Mouse (Mus musculus) heart, adult 2 months (tissue): ENCODE measurements around the gene Nags. TPM values are rescaled to one million over a fixed set of nuclear protein-coding genes. Genes with fewer than 3 reads are reported as not detected.

Source experiments
- DNase-seq, 2 experiments: peaks; one replicate each; pipeline ENCODE4 v3.0.0; 2021
- H3K27ac ChIP-seq: fragments of 200-600 bp; 2 replicates; pipeline ENCODE4 v1.8.1; 2022
- H3K27me3 ChIP-seq: fragments of 200-500 bp; 2 replicates; pipeline ENCODE4 v1.6.1; 2012; ENCODE audit warnings: mild to moderate bottlenecking, low read length, inconsistent platforms, mixed read lengths; ENCODE audit not compliant: control insufficient read depth, insufficient read depth
- H3K36me3 ChIP-seq: fragments of 200-500 bp; 2 replicates; pipeline ENCODE4 v1.6.1; 2012; ENCODE audit warnings: low read length, inconsistent platforms; ENCODE audit not compliant: control insufficient read depth, insufficient read depth
- H3K4me1 ChIP-seq: fragments of 200-500 bp; 2 replicates; pipeline ENCODE4 v1.6.1; 2011; ENCODE audit warnings: low read length; ENCODE audit not compliant: control insufficient read depth, insufficient read depth
- H3K4me3 ChIP-seq: fragments of 200-600 bp; 2 replicates; pipeline ENCODE4 v1.8.1; 2022
- H3K79me2 ChIP-seq: fragments of 200-500 bp; replicated peaks from 2 replicates; pipeline ENCODE4 v1.6.1; 2012; ENCODE audit warnings: mild to moderate bottlenecking, inconsistent platforms, low read length, moderate library complexity, mixed read lengths; ENCODE audit not compliant: control insufficient read depth, insufficient read depth
- H3K9ac ChIP-seq: fragments of 200-500 bp; 2 replicates; pipeline ENCODE4 v1.6.1; 2012; ENCODE audit warnings: low read depth, mild to moderate bottlenecking, control low read depth, inconsistent platforms, low read length, mixed read lengths
- CTCF ChIP-seq: fragments of 200-600 bp; IDR thresholded peaks from 2 replicates; pipeline ENCODE4 v1.8.1; 2022; ENCODE audit warnings: antibody characterized with exemption, mild to moderate bottlenecking, moderate library complexity
- EP300 ChIP-seq: fragments of 200-500 bp; IDR thresholded peaks from 2 replicates; pipeline ENCODE4 v1.6.1; 2011; ENCODE audit warnings: low read depth, low read length, control low read depth; ENCODE audit not compliant: insufficient read depth
- POLR2A ChIP-seq: fragments of 200-500 bp; IDR thresholded peaks from 2 replicates; pipeline ENCODE4 v1.6.1; 2011; ENCODE audit warnings: mild to moderate bottlenecking, low read depth, low read length, control low read depth; ENCODE audit not compliant: insufficient read depth
- WGBS: fragments of 180-500 bp; shearing (Covaris S2); methylation state at CpG from one replicate; pipeline ENCODE4 v1.1.7; 2018; 5-methylcytosine and 5-hydroxymethylcytosine counted together
- intact Hi-C: fragments of 180-260 bp; cut with DNase I; formaldehyde crosslinking; loops from one replicate; pipeline ENCODE4 v1.15.1; 2025
- long read RNA-seq: library from polyadenylated mRNA; stranded (forward); transcript quantifications from one replicate; pipeline ENCODE4 v2.0.0, GENCODE M21; 2021
- polyA plus RNA-seq: library from polyadenylated mRNA; depleted of rRNA; stranded (reverse); fragments of >200 nt; gene quantifications from 2 replicates; pipeline ENCODE4 v1.2.3, GENCODE M21; 2012; rRNA removed
- total RNA-seq, 2 experiments: library from RNA; stranded (reverse); gene quantifications; 2 replicates each; pipeline ENCODE4 v1.2.3; 2021

The Nags gene
- total RNA-seq = not detected
- 0.06 and 0.12 TPM in 2 replicates for polyA plus RNA-seq
- long read RNA-seq = 0 reads

DNA sequence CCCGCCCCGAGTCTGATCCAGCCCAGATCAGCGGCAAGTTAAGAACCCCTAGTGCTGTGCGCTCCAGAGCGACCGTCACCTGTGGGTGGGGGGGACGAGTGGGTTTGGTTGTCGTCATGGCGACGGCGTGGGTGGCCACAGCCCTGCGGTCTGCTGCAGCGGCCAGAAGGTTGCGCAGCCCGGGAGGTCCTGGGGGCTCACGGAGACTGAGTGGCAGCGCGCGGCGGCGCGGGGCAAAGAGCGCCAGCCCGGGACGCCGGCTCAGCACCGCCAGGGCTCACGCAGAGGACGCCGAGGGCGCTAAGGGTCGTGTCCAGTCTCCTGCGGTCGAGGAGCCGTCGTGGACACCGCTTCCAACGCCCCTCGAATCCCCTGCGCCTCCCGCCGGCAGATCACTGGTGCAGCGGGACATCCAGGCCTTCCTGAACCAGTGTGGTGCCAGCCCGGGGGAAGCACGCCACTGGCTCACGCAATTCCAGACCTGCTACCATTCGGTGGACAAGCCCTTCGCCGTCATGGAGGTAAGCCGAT, at the start of gene Nags:
TSS of gene Nags (plus strand) at position 43 of the 531 bp plus-strand sequence.
- Histone ChIP-seq H3K27me3 (peaks cover 21% of the 10 kb centered on the region), H3K4me1 (no peaks in the 10 kb centered on the region), H3K79me2 (no peaks in the 10 kb centered on the region), H3K9ac (peak within 1 kb of the TSS; percentile 9; the same call in 1 of the 2 replicates), H3K36me3 (no peaks in the 10 kb centered on the region), H3K27ac (no peak within 1 kb of the TSS), H3K4me3 (peak within 1 kb of the TSS; percentile 14; the same call in 1 of the 2 replicates)
- no peak for DNase-seq
- WGBS = 4% methylated on average over 50 of the region's 50 CpGs
- TF ChIP-seq CTCF (no peak), EP300 (no peak), POLR2A (no peak)
- intact Hi-C loops = no loop called here

DNA sequence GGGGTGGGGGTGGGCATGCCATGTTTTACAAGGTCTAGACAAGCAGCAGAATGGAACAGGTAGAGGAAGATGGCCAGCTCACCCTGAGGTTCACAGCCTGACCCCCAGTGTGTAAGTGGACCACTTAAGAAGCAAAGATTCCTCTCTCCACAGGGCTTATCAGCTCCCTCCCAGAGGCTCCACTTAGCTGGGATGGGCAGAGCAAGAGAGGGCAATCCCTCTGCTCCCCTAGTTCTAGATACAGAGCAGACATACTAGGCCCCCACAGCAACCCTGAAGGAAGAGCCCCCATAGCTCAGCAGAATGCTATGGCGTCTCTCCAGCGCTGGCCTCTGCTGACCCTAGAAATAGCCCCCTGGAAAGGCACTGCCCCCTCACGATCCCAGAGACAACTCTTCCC, 49.6 kb upstream of the Nags start:
- Histone ChIP-seq H3K27ac (no peak overlapping the region), H3K79me2 (no peaks in the 10 kb centered on the region), H3K9ac (no peak overlapping the region), H3K4me3 (no peak overlapping the region), H3K36me3 (no peaks in the 10 kb centered on the region), H3K27me3 (no peaks in the 10 kb centered on the region), H3K4me1 (no peaks in the 10 kb centered on the region)
- intact Hi-C loops = loop anchor here (2.0 kb wide), 1 partner anchor 35 kb away; no protein-coding TSS in a partner anchor
- 77% methylated on average over 3 of the region's 3 CpGs for WGBS
- DNase-seq = no peak
- TF ChIP-seq CTCF = no peak
- no peak for TF ChIP-seq POLR2A
- TF ChIP-seq EP300 = no peak

DNA sequence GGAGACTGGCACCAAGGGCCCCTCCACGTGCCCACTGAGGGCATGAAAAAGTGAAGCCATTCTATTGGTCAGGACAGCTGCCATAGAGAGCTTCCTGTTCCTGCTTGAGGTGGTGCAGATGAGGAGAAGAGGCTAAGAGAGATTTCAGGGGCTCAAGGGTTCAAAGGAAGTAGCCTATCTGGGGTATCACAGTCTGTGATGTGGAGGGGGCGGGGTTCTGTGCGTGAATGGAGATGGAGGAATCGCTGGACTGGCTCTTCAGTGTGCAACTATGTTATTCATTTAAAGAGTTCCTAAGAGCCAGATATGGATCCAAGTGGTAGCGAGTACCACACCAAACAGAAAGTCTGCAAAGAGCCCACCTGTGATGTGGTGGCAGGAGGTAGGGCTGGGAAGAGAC, 48.9 kb upstream of the Nags start:
- intact Hi-C loops = loop anchor here (2.0 kb wide), 1 partner anchor 36 kb away; no protein-coding TSS in a partner anchor
- no peak overlapping the region for H3K27ac ChIP-seq
- no peak overlapping the region for H3K4me3 ChIP-seq
- H3K9ac ChIP-seq = no peak overlapping the region
- DNase-seq = no peak
- no peaks in the 10 kb centered on the region for H3K4me1 ChIP-seq
- H3K79me2 ChIP-seq = no peaks in the 10 kb centered on the region
- WGBS = 56% methylated on average over 5 of the region's 5 CpGs
- no peaks in the 10 kb centered on the region for H3K27me3 ChIP-seq
- H3K36me3 ChIP-seq = no peaks in the 10 kb centered on the region
- TF ChIP-seq CTCF (no peak), POLR2A (no peak), EP300 (no peak)

GRCm38 (mm10) chr11:102096887-102097391, 48.4 kb upstream of the Nags start:
- DNase-seq = peak; percentile 52 to 53

GRCm38 (mm10) chr11:102101219-102101618, 44.1 kb upstream of the Nags start, which contains the start of gene Ppy:
Gene Ppy (minus strand): TSS chr11:102101319.
- intact Hi-C loops = no loop called here
- 77% methylated on average over 4 of the region's 4 CpGs for WGBS

More at GRCm38 (mm10) chr11:102096887-102097391, 48.4 kb upstream of the Nags start:
- H3K79me2 ChIP-seq = no peaks in the 10 kb centered on the region
- TF ChIP-seq EP300 = no peak
- TF ChIP-seq CTCF = peak; percentile 55
- intact Hi-C loops = loop anchor here (2.0 kb wide), 1 partner anchor 36 kb away; no protein-coding TSS in a partner anchor
- H3K4me3 ChIP-seq = no peak overlapping the region
- no peaks in the 10 kb centered on the region for H3K36me3 ChIP-seq
- H3K27ac ChIP-seq = no peak overlapping the region
- H3K4me1 ChIP-seq = no peaks in the 10 kb centered on the region
- H3K9ac ChIP-seq = no peak overlapping the region
- 5% methylated on average over 18 of the region's 18 CpGs for whole genome bisulfite sequencing
- no peaks in the 10 kb centered on the region for H3K27me3 ChIP-seq

DNA sequence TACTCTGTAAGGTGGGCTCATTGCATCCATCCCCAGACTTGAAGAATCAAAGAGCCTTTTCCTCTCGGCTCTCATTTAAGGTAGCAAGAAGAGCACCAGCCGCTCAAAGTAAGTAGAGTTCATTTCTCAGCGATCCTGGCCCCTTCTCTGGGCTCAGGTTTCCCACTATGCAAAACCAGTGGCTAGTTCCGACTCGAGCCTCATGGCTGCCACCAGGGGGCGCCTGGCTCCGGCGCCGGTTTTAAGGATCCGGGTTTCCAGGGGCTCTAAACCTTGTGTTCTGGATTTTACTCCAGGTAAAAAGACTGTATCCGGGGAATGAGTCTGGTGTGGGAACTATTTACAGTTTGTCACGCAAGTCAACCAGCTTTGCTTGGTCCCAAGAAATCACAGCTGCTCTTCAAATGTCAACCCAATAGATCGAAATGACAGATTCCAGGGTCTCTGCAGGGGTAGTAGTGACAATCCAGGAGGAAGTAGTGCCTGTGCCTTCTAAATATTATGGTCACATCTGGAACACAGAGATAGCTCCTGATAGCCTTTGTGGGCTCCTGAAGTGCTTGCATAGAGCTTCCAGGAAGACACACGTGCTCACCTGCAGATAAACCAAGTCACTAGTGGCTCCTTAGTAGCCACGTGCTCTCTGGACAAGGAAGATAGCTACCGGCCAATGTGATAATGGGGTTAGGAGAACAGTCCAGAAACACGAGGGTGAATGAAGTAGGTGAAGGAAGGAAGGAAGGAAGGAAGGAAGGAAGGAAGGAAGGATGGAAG, 42.6 kb upstream of the Nags start:
- Histone ChIP-seq H3K9ac (no peak overlapping the region), H3K27me3 (peaks cover 3% of the 10 kb centered on the region), H3K4me3 (no peak overlapping the region), H3K36me3 (no peaks in the 10 kb centered on the region), H3K79me2 (no peaks in the 10 kb centered on the region), H3K27ac (no peak overlapping the region), H3K4me1 (no peaks in the 10 kb centered on the region)
- intact Hi-C loops = loop anchor here (1.0 kb wide), 2 partner anchors 38 to 165 kb away; no protein-coding TSS in a partner anchor
- TF ChIP-seq CTCF (peak; percentile 99), EP300 (no peak), POLR2A (no peak)
- DNase-seq = peak; percentile 57 to 78
- 14% methylated on average over 17 of the region's 17 CpGs for WGBS

More at GRCm38 (mm10) chr11:102101219-102101618, 44.1 kb upstream of the Nags start, which contains the start of gene Ppy:
- Histone ChIP-seq H3K4me1 (no peaks in the 10 kb centered on the region), H3K4me3 (no peak within 1 kb of the TSS), H3K36me3 (no peaks in the 10 kb centered on the region), H3K9ac (no peak within 1 kb of the TSS), H3K79me2 (no peaks in the 10 kb centered on the region), H3K27me3 (no peaks in the 10 kb centered on the region), H3K27ac (no peak within 1 kb of the TSS)
- TF ChIP-seq CTCF = no peak
- TF ChIP-seq POLR2A = no peak
- no peak for TF ChIP-seq EP300
- DNase-seq = no peak
